Mouse (Mus musculus) stomach, embryonic 16.5 days (tissue): Measurements from ENCODE around the gene 4930516K23Rik. TPM values are rescaled to one million over a fixed set of nuclear protein-coding genes. Genes with fewer than 3 reads are reported as not detected.

ENCODE experiments used
- ATAC-seq: fragments of 200-750 bp; cut with Nextera tagmentation; 2 replicates; pipeline ENCODE4 v1.8.0; 2017; ENCODE audit warnings: moderate number of reproducible peaks, moderate TSS enrichment; ENCODE audit not compliant: insufficient read depth, low FRiP score
- H3K27ac ChIP-seq: fragments of 300-500 bp; sonication (generic); 2 replicates; pipeline ENCODE4 v1.5.1; 2014; ENCODE audit warnings: low read length
- H3K27me3 ChIP-seq: fragments of 300-500 bp; sonication (generic); 2 replicates; pipeline ENCODE4 v1.6.1; 2014; ENCODE audit warnings: low read length, control low read depth, mixed read lengths; ENCODE audit not compliant: control insufficient read depth, insufficient read depth
- H3K36me3 ChIP-seq: fragments of 300-500 bp; sonication (generic); 2 replicates; pipeline ENCODE4 v1.6.1; 2014; ENCODE audit warnings: low read length; ENCODE audit not compliant: control insufficient read depth, insufficient read depth
- H3K4me1 ChIP-seq: fragments of 300-500 bp; sonication (generic); 2 replicates; pipeline ENCODE4 v1.6.1; 2014; ENCODE audit warnings: low read length, control low read depth, mixed read lengths; ENCODE audit not compliant: control insufficient read depth, insufficient read depth
- H3K4me2 ChIP-seq: fragments of 300-500 bp; sonication (generic); 2 replicates; pipeline ENCODE4 v1.6.1; 2014; ENCODE audit warnings: low read depth, low read length, mixed read lengths
- H3K4me3 ChIP-seq: fragments of 300-500 bp; sonication (generic); replicated peaks from 2 replicates; pipeline ENCODE4 v1.5.1; 2014; ENCODE audit warnings: mild to moderate bottlenecking, low read length
- H3K9ac ChIP-seq: fragments of 300-500 bp; sonication (generic); 2 replicates; pipeline ENCODE4 v1.6.1; 2014; ENCODE audit warnings: low read length
- H3K9me3 ChIP-seq: fragments of 300-500 bp; sonication (generic); replicated peaks from 2 replicates; pipeline ENCODE4 v1.6.1; 2016; ENCODE audit warnings: low read length, control low read depth; ENCODE audit not compliant: control insufficient read depth
- WGBS: fragments of 180-500 bp; shearing (Covaris S2); extraction: QIAGEN DNeasy Blood & Tissue Kit; methylation state at CpG from one replicate; pipeline ENCODE4 v1.1.7; 2014; 5-methylcytosine and 5-hydroxymethylcytosine counted together
- polyA plus RNA-seq: library from polyadenylated mRNA; unstranded; fragments of >200 nt; fragmentation: Nextera tagmentation; extraction: Ambion mirVana; gene quantifications from 2 replicates; pipeline ENCODE4 v1.2.1, GENCODE M21; 2015

The 4930516K23Rik gene
- polyA plus RNA-seq, 1 experiment from 2014 or later, result not detected

GRCm38 (mm10) chr7:104026978-104027377 lies 34.3 kb downstream of the 4930516K23Rik start:
- Histone ChIP-seq H3K9ac (no peak overlapping the region), H3K4me3 (no peak overlapping the region), H3K4me1 (no peaks in the 10 kb centered on the region), H3K27ac (no peak overlapping the region), H3K27me3 (no peaks in the 10 kb centered on the region), H3K9me3 (no peaks in the 10 kb centered on the region), H3K4me2 (no peak overlapping the region), H3K36me3 (no peaks in the 10 kb centered on the region)
- WGBS, result 77% methylated on average over 3 of the region's 3 CpGs
- no peak for ATAC-seq

GRCm38 (mm10) chr7:104025473-104025872 lies 35.8 kb downstream of the 4930516K23Rik start, which contains the start of gene Olfr640:
Gene Olfr640, minus strand, starts transcription at chr7:104025573.
- WGBS, result 75% methylated on average over 6 of the region's 6 CpGs

GRCm38 (mm10) chr7:104021651-104022050 lies 39.6 kb downstream of the 4930516K23Rik start:
- no peak for ATAC-seq
- Histone ChIP-seq H3K27ac (no peak overlapping the region), H3K27me3 (no peaks in the 10 kb centered on the region), H3K4me3 (no peak overlapping the region), H3K36me3 (no peaks in the 10 kb centered on the region), H3K4me1 (no peaks in the 10 kb centered on the region), H3K9ac (no peak overlapping the region), H3K4me2 (no peak overlapping the region), H3K9me3 (no peaks in the 10 kb centered on the region)
- 88% methylated on average over 6 of the region's 6 CpGs for WGBS

More at GRCm38 (mm10) chr7:104025473-104025872, 35.8 kb downstream of the 4930516K23Rik start, which contains the start of gene Olfr640:
- Histone ChIP-seq H3K36me3 (no peaks in the 10 kb centered on the region), H3K27ac (no peak within 1 kb of the TSS), H3K27me3 (no peaks in the 10 kb centered on the region), H3K4me1 (no peaks in the 10 kb centered on the region), H3K4me2 (no peak within 1 kb of the TSS), H3K4me3 (no peak within 1 kb of the TSS), H3K9ac (no peak within 1 kb of the TSS), H3K9me3 (no peaks in the 10 kb centered on the region)
- ATAC-seq, result no peak

GRCm38 (mm10) chr7:104018953-104019352 lies 42.3 kb downstream of the 4930516K23Rik start:
- Histone ChIP-seq H3K4me3 (no peak overlapping the region), H3K4me1 (no peaks in the 10 kb centered on the region), H3K9me3 (no peaks in the 10 kb centered on the region), H3K27ac (no peak overlapping the region), H3K36me3 (no peaks in the 10 kb centered on the region), H3K4me2 (no peak overlapping the region), H3K9ac (no peak overlapping the region), H3K27me3 (no peaks in the 10 kb centered on the region)
- no peak for ATAC-seq
- 79% methylated on average over 1 of the region's 1 CpGs for WGBS

- Histone ChIP-seq H3K4me2 (no peak within 1 kb of the TSS), H3K9ac (no peak within 1 kb of the TSS), H3K36me3 (no peaks in the 10 kb centered on the region), H3K27me3 (no peaks in the 10 kb centered on the region), H3K9me3 (no peaks in the 10 kb centered on the region), H3K4me1 (no peaks in the 10 kb centered on the region), H3K27ac (no peak within 1 kb of the TSS), H3K4me3 (no peak within 1 kb of the TSS)
- no peak for ATAC-seq
Measured at GRCm38 (mm10) chr7:104017203-104017602, 44.0 kb downstream of the 4930516K23Rik start, which contains the start of gene Olfr639. Gene Olfr639, minus strand, starts transcription at chr7:104017303.

Other genes with a start within 250 kb of the 4930516K23Rik start
- gene Hbb-bt, start 247.4 kb downstream of the 4930516K23Rik start, polyA plus RNA-seq, result 3,025 and 3,577 TPM in 2 replicates
- gene Hbb-bs, start 233.3 kb downstream of the 4930516K23Rik start, polyA plus RNA-seq, result 8,981 and 9,755 TPM in 2 replicates
- gene Hbb-bh2, start 220.9 kb downstream of the 4930516K23Rik start, polyA plus RNA-seq, result not detected in 2 replicates
- 0.95 and 1.4 TPM in 2 replicates for gene Hbb-bh1, start 218.3 kb downstream of the 4930516K23Rik start, polyA plus RNA-seq
- gene Hbb-y, start 208.2 kb downstream of the 4930516K23Rik start, polyA plus RNA-seq, result 35.5 and 42.6 TPM in 2 replicates
- not detected in 2 replicates for gene Olfr66, start 175.2 kb downstream of the 4930516K23Rik start, polyA plus RNA-seq
- not detected in 2 replicates for gene Olfr64, start 167.0 kb downstream of the 4930516K23Rik start, polyA plus RNA-seq
- gene Olfr65, start 158.0 kb downstream of the 4930516K23Rik start, polyA plus RNA-seq, result not detected in 2 replicates
- gene Olfr631, start 132.6 kb downstream of the 4930516K23Rik start, polyA plus RNA-seq, result not detected in 2 replicates
- gene Olfr632, start 127.1 kb downstream of the 4930516K23Rik start, polyA plus RNA-seq, result not detected in 2 replicates
- gene Olfr633, start 117.0 kb downstream of the 4930516K23Rik start, polyA plus RNA-seq, result not detected in 2 replicates
- gene Olfr635, start 90.3 kb downstream of the 4930516K23Rik start, polyA plus RNA-seq, result 0.01 TPM in 1 of 2 replicates, not detected in the other
- not detected in 2 replicates for gene Olfr638, start 62.7 kb downstream of the 4930516K23Rik start, polyA plus RNA-seq
- not detected in 2 replicates for gene Olfr639, start 44.1 kb downstream of the 4930516K23Rik start, polyA plus RNA-seq
- gene Olfr640, start 35.9 kb downstream of the 4930516K23Rik start, polyA plus RNA-seq, result not detected in 2 replicates
- gene Olfr641, start 26.0 kb downstream of the 4930516K23Rik start, polyA plus RNA-seq, result not detected in 2 replicates
- gene Olfr642, start 8.8 kb downstream of the 4930516K23Rik start, polyA plus RNA-seq, result not detected in 2 replicates
- not detected in 2 replicates for gene Olfr644, start 10.4 kb upstream of the 4930516K23Rik start, polyA plus RNA-seq
- not detected in 2 replicates for gene Olfr645, start 24.0 kb upstream of the 4930516K23Rik start, polyA plus RNA-seq
- not detected in 2 replicates for gene Olfr646, start 43.4 kb upstream of the 4930516K23Rik start, polyA plus RNA-seq
- not detected in 2 replicates for gene Ubqln5, start 68.4 kb upstream of the 4930516K23Rik start, polyA plus RNA-seq
- not detected in 2 replicates for gene Olfr643, start 76.0 kb upstream of the 4930516K23Rik start, polyA plus RNA-seq
- not detected in 2 replicates for gene Ubqln3, start 81.8 kb upstream of the 4930516K23Rik start, polyA plus RNA-seq
- not detected in 2 replicates for gene Ubqlnl, start 89.1 kb upstream of the 4930516K23Rik start, polyA plus RNA-seq
- not detected in 2 replicates for gene Olfm5, start 103.4 kb upstream of the 4930516K23Rik start, polyA plus RNA-seq
- 0.26 and 0.27 TPM in 2 replicates for gene Olfr648, start 121.9 kb upstream of the 4930516K23Rik start, polyA plus RNA-seq
- not detected in 2 replicates for gene Olfr649, start 134.5 kb upstream of the 4930516K23Rik start, polyA plus RNA-seq
- 0.87 and 0.89 TPM in 2 replicates for gene Trim6, start 157.3 kb upstream of the 4930516K23Rik start, polyA plus RNA-seq
- 1.8 and 2.2 TPM in 2 replicates for gene Trim34a, start 183.0 kb upstream of the 4930516K23Rik start, polyA plus RNA-seq
- 0.54 and 0.62 TPM in 2 replicates for gene Trim5, start 226.6 kb upstream of the 4930516K23Rik start, polyA plus RNA-seq